Mouse (Mus musculus): ENCODE measurements around the gene Necap2. TPM values are rescaled to one million over a fixed set of nuclear protein-coding genes. Genes with fewer than 3 reads are reported as not detected.
A peak's percentile ranks its signal among the peaks of the same experiment; 100 is the strongest.

Gene Necap2
- 47.2 and 48.5 TPM in 2 replicates for polyA plus RNA-seq (2011; ENCODE audit: insufficient read length, low read depth, missing spikeins)

DNA sequence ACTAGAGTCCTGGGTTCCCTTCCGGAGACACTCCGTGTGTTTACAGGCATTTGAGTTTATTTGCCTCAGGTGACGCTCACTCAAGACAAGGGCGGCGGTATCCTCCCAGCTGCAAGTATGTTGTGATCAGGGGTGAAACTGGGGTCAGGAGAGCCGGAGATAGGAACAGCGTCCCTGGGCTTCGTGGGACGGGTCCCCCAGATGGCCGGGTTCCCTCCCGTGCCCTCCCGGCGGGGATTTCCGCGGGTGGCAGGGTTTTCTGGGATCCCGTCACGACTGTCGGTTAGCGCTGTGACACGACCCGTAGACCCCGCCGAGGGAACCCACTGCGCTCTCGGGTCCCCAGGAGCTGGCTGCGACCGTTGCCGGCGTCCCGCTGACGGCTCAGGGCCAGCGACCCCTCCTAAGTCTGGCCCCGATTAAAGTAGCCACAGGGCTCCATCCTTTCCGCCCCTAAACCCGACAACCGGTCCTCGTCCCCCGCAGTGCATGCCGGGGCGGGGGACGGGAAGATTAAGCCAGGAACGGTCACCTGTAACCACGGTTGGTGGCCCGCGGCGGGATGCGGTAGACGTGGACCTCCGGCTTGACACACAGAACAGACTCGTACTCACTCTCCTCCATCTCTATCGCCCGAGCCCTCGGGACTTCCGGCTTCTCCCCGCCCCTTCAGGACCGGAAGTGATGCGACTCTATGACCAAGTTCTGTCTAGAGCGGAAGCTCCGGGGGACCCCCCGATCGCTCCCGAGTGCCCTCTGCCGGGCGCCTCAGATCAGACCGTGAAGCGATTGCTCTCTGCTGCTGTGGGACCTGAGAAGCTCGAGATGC, at the start of gene Necap2:
Necap2 (minus strand) TSS at position 677 of the 829 bp plus-strand sequence.
- Histone ChIP-seq H3K4me3 (ENCODE audit: insufficient read depth, low read length) (peak within 1 kb of the TSS; percentile 86), H3K4me1 (ENCODE audit: control insufficient read depth, insufficient read depth, low read length) (peaks cover 7% of the 10 kb centered on the region; the same call in 1 of the 2 replicates), H3K27ac (ENCODE audit: insufficient read depth, low read length) (no peak within 1 kb of the TSS)
- TF ChIP-seq CTCF (IDR thresholded peaks at IDR 0.05; ENCODE audit: borderline replicate concordance, insufficient read depth, low read length) (no peak), POLR2A (IDR thresholded peaks at IDR 0.05; ENCODE audit: low read depth, low read length) (peak; percentile 97)

DNA sequence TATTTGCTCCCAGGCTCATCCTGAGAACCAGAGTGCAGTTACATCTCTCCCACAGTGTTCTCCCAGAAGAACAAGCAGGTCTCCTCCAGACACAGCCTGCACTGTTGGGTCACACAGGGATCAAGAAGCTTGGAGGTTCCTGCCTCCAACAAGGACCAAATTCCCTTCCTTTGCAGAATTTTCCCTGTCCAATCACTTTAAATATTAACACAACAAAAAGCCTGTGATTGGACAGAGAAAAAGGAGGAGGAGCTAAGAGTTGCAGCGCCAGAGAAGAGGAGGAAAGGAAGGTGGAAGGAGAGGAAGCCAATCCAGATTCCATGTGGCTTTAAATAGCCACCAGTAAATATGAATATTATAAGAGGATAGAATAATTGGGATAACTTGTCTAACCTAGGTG, 44.9 kb upstream of the Necap2 start:
- Histone ChIP-seq H3K4me1 (ENCODE audit: control insufficient read depth, insufficient read depth, low read length) (no peaks in the 10 kb centered on the region), H3K27ac (ENCODE audit: insufficient read depth, low read length) (no peak overlapping the region), H3K4me3 (ENCODE audit: insufficient read depth, low read length) (no peak overlapping the region)
- TF ChIP-seq POLR2A (IDR thresholded peaks at IDR 0.05; ENCODE audit: low read depth, low read length) (no peak), CTCF (IDR thresholded peaks at IDR 0.05; ENCODE audit: borderline replicate concordance, insufficient read depth, low read length) (no peak)

DNA sequence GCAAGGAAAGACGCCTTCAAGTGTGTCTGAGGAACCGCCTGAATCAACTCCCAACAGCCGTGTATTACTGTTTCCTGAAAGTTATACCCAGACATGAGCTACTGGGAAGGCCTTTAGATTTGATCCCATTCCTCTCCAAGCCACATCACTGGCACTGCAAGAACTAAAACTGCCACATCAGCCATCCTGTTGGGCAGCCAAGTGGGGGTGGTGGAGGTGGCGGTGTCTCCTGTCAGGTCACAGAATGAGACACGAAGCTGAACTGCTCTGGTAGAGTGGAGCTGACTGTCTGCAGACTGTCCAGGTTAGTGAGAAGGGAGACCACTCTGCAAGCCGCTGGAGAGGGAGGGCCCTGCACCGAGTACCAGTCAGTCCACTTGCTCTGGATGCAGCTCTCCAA, 44.5 kb upstream of the Necap2 start:
- no peak overlapping the region for H3K4me3 ChIP-seq (ENCODE audit: insufficient read depth, low read length)
- no peak for TF ChIP-seq POLR2A (IDR thresholded peaks at IDR 0.05; ENCODE audit: low read depth, low read length)
- TF ChIP-seq CTCF (IDR thresholded peaks at IDR 0.05; ENCODE audit: borderline replicate concordance, insufficient read depth, low read length) = no peak
- H3K4me1 ChIP-seq (ENCODE audit: control insufficient read depth, insufficient read depth, low read length) = no peaks in the 10 kb centered on the region
- H3K27ac ChIP-seq (ENCODE audit: insufficient read depth, low read length) = no peak overlapping the region

DNA sequence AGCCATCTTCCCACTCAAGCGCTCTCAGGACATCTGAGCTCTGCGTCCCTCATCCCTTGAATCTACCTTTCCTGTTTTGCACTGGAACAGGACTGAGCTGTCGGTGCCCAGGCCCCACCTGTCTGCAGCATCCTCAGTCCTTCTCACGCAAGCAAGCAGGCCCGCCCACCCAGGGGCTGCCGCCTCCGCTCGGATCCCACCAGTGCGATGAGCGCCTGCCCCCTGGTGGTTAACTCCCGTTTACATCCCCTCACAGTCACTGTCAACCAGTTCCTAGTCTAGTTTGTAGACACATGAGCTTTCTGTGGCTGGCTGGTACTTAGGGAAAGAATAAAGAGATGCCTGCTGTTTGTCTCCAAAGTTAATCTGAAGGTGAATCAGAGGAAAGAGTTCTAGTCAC, 42.5 kb upstream of the Necap2 start:
- no peak overlapping the region for H3K4me3 ChIP-seq (ENCODE audit: insufficient read depth, low read length)
- H3K4me1 ChIP-seq (ENCODE audit: control insufficient read depth, insufficient read depth, low read length) = no peaks in the 10 kb centered on the region
- H3K27ac ChIP-seq (ENCODE audit: insufficient read depth, low read length) = no peak overlapping the region
- TF ChIP-seq CTCF (IDR thresholded peaks at IDR 0.05; ENCODE audit: borderline replicate concordance, insufficient read depth, low read length) (peak; percentile 56; the same call in 1 of the 2 replicates), POLR2A (IDR thresholded peaks at IDR 0.05; ENCODE audit: low read depth, low read length) (no peak)

DNA sequence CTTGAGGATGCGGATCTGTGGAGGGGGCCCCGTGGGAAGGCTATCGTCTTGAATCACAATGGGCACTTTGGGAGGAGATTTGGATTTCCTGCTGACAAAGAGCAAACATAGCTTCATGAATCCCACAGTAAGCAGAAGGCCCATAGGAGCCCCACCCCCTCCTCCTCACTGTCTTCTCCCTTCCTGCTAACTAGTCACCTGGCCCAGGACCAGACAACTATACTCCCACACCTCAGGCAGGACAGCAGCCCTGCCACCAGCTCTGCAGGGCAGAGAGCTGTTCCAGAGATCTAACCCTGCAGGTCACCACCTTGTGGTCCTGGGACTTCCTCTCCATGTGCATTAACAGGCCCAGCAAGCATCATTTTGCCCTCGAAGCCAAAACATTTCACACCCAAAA, 40.5 kb upstream of the Necap2 start:
- Histone ChIP-seq H3K4me3 (ENCODE audit: insufficient read depth, low read length) (no peak overlapping the region), H3K27ac (ENCODE audit: insufficient read depth, low read length) (no peak overlapping the region), H3K4me1 (ENCODE audit: control insufficient read depth, insufficient read depth, low read length) (no peaks in the 10 kb centered on the region)
- TF ChIP-seq CTCF (IDR thresholded peaks at IDR 0.05; ENCODE audit: borderline replicate concordance, insufficient read depth, low read length) (no peak), POLR2A (IDR thresholded peaks at IDR 0.05; ENCODE audit: low read depth, low read length) (no peak)

DNA sequence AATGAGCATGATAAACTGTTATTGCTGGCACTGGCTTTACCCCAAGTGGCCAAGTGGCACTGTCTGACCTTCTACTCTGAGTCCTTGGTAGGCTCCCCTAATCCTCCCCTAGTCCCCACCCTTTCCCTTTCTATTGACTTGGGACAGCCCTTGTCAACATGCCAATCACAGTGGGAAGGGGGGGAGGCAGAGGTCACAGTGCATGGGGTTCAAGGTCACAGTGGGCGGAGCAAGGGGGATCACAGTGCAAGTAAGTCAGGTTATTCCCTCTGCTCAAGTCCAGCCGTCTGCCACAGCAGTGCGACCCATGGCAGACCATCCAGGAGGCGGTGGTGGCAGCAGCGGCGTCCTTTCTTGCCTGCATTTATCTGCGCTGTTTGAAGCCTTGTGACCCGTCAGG, 37.2 kb upstream of the Necap2 start:
- H3K4me1 ChIP-seq (ENCODE audit: control insufficient read depth, insufficient read depth, low read length) = no peaks in the 10 kb centered on the region
- no peak for TF ChIP-seq CTCF (IDR thresholded peaks at IDR 0.05; ENCODE audit: borderline replicate concordance, insufficient read depth, low read length)
- no peak for TF ChIP-seq POLR2A (IDR thresholded peaks at IDR 0.05; ENCODE audit: low read depth, low read length)
- H3K27ac ChIP-seq (ENCODE audit: insufficient read depth, low read length) = no peak overlapping the region
- no peak overlapping the region for H3K4me3 ChIP-seq (ENCODE audit: insufficient read depth, low read length)

DNA sequence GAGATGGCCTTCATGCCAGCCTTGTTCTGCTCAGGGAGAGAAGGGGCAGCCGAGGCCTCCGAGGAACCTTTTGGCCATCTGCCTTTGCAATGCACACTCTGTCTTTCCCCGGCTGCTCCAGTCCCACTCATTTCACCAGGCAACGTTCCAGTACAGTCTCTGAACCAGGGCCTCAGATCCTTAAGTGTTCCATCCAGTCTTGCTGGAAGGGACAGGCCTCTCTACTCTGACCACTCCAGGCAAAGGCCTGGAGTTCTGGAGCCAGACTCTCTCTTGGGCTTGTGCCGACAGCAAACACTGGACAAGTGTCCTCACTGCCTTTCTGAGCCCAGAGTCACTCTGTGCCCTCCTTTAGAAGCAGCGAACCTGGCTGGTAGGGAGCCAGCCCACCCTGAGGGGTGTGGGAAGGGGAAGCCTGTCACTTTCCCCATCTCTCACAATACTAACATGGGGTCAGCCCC, 36.4 kb upstream of the Necap2 start:
- H3K4me1 ChIP-seq (ENCODE audit: control insufficient read depth, insufficient read depth, low read length) = no peaks in the 10 kb centered on the region
- no peak for TF ChIP-seq POLR2A (IDR thresholded peaks at IDR 0.05; ENCODE audit: low read depth, low read length)
- no peak overlapping the region for H3K27ac ChIP-seq (ENCODE audit: insufficient read depth, low read length)
- no peak overlapping the region for H3K4me3 ChIP-seq (ENCODE audit: insufficient read depth, low read length)

DNA sequence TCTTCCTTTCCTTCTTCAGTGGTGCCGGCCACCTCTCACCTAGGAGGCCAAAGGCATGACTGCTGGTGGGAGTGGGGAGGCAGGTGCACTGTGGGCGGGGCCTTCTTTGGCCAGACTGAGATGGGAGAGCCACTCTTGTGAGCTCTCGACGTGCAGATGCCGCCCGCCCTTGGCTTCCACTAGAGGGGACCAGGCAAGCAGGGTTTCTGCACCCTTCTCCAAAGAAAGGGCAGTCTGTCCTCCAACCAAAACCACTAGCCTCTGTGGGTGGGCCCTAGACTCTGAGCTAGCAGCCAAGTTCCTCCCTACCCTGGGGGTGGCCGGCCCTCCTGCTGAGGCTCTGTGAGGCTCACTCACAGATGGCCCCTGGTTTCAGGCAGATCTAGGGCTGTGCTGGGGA, 35.7 kb upstream of the Necap2 start:
- H3K27ac ChIP-seq (ENCODE audit: insufficient read depth, low read length) = no peak overlapping the region
- H3K4me1 ChIP-seq (ENCODE audit: control insufficient read depth, insufficient read depth, low read length) = no peaks in the 10 kb centered on the region
- H3K4me3 ChIP-seq (ENCODE audit: insufficient read depth, low read length) = no peak overlapping the region
- TF ChIP-seq CTCF (IDR thresholded peaks at IDR 0.05; ENCODE audit: borderline replicate concordance, insufficient read depth, low read length) (no peak), POLR2A (IDR thresholded peaks at IDR 0.05; ENCODE audit: low read depth, low read length) (no peak)

DNA sequence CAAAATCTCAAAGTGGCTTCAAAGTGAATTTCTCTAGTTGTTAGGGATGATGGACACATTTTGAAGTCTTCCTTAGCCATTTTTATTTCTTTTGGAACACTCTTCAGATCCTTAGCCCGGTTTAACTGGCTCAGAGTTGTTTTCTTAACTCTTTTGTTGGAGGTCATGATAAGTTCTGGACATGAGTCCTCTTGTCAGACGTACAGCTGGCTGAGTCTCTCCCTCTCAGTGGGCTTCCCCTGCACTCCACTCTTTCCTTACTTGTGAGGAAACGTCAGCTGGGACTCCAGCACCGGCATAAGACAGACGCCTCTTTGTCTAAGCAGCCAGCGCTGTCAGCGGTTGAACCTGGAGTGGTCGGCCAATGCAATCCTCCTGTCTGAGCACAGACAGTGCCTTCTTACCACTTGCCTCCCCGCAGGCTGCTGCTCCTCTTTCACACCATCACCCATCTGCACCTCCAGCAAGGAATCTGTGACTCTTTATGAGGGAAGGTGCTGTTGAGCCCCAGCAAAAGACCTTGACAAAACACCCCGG, 30.1 kb upstream of the Necap2 start:
- Histone ChIP-seq H3K4me3 (ENCODE audit: insufficient read depth, low read length) (no peak overlapping the region), H3K27ac (ENCODE audit: insufficient read depth, low read length) (no peak overlapping the region), H3K4me1 (ENCODE audit: control insufficient read depth, insufficient read depth, low read length) (no peaks in the 10 kb centered on the region)
- TF ChIP-seq POLR2A (IDR thresholded peaks at IDR 0.05; ENCODE audit: low read depth, low read length) = no peak

DNA sequence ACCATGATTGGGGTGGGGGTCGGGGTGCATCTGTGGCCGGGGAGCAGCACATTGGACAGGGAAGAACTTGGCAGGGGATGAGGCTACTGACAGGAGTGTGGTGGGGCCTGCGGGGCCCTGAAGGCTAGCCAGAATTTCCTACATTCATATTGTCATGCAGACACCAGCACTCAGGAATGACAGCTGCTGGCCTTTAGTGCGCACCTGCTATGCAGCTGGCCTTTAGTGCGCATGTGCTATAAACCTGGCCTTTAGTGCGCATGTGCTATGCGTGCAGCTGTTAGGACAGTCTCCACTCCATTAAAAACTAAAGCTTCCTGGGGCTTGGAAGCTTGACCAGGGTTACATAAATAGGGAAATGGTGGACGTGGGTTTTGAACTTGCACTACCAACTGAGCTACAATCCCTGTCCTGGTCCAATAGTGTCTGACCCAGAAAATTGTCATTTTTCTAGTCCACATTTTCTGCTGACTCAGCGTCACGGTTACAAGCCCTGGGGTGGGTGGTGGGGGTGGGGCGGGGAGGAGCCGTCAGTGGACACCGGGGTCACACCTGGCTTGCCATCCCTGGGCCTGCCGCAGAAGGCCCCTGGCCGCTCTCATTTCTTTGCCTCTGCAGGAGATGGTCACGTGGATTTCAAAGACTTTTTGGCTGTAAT, 28.5 kb upstream of the Necap2 start:
- Histone ChIP-seq H3K27ac (ENCODE audit: insufficient read depth, low read length) (no peak overlapping the region), H3K4me3 (ENCODE audit: insufficient read depth, low read length) (no peak overlapping the region), H3K4me1 (ENCODE audit: control insufficient read depth, insufficient read depth, low read length) (no peaks in the 10 kb centered on the region)
- TF ChIP-seq POLR2A (IDR thresholded peaks at IDR 0.05; ENCODE audit: low read depth, low read length) = no peak
- TF ChIP-seq CTCF (IDR thresholded peaks at IDR 0.05; ENCODE audit: borderline replicate concordance, insufficient read depth, low read length) = no peak
